Mouse (Mus musculus): ENCODE data around the gene Fkbp11.

Fkbp11 gene

DNA sequence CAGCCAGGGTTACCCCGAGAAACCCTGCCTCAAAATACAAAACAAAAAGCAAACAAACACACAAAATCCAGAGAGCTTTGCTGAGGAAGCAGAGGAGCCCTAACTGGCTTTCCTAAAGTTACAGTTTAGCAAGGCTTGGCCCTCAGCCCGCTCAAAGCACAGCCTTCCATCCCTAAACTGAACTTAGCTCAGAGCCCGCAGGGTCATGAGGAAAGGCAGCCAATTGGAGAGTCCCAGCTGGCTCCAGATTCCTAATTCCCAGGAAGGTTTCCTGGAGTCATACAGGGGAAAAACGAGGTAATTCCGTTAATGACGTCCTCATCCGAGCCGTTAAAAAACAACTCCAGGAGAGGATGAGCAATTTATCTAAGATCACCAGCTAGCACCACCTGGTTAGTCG is 32.3 kb downstream of the Fkbp11 start:
- no peak for DNase-seq (ENCODE audit: low read depth, low spot score)

DNA sequence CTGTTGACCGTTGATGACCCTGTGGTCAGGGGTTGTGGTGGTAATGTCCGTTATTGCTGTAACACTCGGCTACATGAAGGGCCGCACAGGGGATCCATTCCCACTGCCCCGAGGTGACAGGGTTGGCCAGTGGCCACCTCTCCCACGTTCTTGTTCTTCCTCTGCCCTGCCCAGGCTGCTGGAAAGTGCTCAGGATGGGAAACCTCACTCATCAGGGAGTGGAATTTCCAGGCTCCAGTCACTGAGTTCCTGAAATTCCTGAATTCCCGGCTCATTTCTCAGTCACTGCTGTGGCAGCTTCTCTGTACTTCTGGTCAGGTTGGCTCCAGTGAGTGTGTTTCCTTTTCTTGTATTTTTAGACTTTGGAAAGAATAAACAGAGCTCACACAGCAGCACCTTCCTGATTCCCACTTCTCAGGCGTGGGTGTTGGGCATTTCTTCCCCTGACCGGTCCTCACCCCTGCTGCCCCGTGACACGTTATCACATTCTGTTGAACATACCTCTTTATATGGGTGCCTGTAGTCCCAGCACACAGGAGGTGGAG is 35.8 kb downstream of the Fkbp11 start:
- no peak for DNase-seq (ENCODE audit: low read depth, low spot score)

- DNase-seq (ENCODE audit: low read depth, low spot score): peak; percentile 66
Measured at GRCm38 (mm10) chr15:98691486-98692147, 36.4 kb downstream of the Fkbp11 start.

- no peak for DNase-seq (ENCODE audit: low read depth, low spot score)
Measured at GRCm38 (mm10) chr15:98689682-98690081, 38.3 kb downstream of the Fkbp11 start.

GRCm38 (mm10) chr15:98685926-98686325 is 42.1 kb downstream of the Fkbp11 start:
- peak; percentile 77 for DNase-seq (ENCODE audit: low read depth, low spot score)

DNA sequence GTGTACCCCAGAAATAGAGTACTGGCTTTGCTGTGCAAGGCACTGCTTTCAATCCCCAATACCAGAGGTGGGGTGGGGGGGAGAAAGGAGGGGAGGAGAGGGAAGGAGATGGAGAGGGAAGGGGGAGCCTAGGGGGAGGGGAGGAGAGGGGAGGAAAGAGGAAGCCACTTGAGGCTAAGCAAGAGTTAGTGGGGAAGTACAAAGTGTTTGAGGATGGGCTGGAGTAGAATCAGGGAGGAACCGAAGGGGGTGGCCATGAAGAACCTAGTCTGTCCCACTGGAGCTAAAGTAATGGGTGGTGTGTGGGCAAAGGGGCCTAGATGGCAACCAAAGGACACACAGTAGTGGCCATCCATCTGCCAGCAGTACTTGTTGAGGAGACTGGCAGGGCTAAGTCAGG is 44.3 kb downstream of the Fkbp11 start:
- no peak for DNase-seq (ENCODE audit: low read depth, low spot score)

- no peak for DNase-seq (ENCODE audit: low read depth, low spot score)
Measured at GRCm38 (mm10) chr15:98683177-98683576, 44.8 kb downstream of the Fkbp11 start.

DNA sequence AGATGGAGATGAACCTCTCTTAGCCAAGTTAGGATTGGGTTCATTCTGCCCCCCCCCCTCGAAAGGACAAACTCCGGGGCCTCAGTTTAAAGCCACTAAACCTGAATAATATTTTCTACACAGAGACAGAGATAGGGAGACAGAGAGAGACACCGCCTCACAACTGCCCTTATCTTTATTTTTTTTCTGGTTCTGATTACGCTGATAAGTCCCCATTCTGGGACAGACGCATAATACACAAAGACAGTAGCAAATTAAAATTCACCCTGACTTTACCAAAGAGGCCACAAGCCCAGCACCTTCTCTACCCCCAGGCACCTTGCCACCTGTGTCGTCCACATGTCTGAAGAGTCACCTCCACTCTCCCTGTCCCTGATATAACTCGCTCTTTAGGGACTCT is 46.4 kb downstream of the Fkbp11 start:
- no peak for DNase-seq (ENCODE audit: low read depth, low spot score)

GRCm38 (mm10) chr15:98680660-98681059 is 47.3 kb downstream of the Fkbp11 start:
- no peak for DNase-seq (ENCODE audit: low read depth, low spot score)

GRCm38 (mm10) chr15:98677977-98678376 is 50.0 kb downstream of the Fkbp11 start:
- DNase-seq (ENCODE audit: low read depth, low spot score): no peak

- DNase-seq (ENCODE audit: low read depth, low spot score): peak; percentile 97
Measured at GRCm38 (mm10) chr15:98676940-98677728, 50.9 kb downstream of the Fkbp11 start, which contains the start of gene Rnd1. Gene Rnd1 (minus strand): TSS chr15:98677461.

- DNase-seq (ENCODE audit: low read depth, low spot score): no peak
Measured at GRCm38 (mm10) chr15:98676471-98676870, 51.5 kb downstream of the Fkbp11 start.

DNA sequence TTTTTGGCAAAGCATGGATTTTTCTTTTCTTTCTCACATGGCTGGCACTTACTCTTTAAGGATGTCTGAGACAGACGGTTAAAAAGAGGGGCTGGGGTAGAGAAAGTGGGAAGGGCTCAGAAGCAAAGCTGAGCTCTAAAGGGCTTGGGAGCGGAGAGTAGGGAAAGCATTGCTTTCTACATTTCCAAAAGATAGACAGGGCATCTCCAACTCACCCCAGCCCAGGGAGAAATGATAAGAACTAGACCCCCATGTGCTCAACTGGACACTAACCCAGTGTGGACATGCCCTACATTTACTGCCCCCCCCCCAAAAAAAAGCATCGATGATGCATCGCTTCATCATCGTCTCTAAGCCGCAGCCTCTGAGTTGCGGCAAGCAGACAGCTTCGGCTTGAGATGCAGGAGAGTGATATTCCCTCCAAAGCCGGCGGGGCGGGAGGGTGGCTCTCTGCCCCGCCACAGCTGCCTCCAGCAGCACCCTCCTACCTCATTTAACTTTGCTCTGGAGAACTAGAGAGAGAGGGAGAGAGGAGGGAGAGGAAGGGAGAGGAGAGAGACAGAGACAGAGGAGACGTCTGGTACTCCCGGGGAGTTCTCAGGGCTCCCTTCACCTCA is 52.3 kb downstream of the Fkbp11 start:
- DNase-seq (ENCODE audit: low read depth, low spot score): no peak

DNA sequence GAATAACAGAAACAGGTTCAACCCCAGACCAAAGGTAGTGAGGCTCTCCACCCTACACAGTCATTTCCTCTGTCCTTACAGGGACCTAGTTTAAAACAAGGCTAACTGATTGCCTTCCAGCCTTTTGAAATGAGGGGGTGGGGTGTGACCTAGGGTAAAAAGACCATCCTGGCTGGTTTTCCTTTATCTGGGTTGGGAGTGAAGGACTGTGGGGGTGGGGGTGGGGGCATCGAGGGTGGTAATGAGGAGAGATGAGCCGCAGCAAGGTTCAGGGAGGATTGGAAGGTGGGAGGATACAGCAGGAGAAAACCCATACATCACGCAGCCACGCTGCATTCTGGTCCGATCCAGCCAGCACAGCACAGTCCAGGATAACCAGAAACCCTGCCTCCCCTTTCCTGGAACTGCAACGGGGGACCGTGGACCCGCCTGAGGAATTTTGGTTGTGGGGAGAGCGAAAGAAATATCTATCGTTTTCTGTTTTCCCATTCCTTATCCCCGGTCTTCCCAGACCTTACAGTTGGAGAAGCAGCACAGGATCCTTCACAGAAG is 52.9 kb downstream of the Fkbp11 start:
- no peak for DNase-seq (ENCODE audit: low read depth, low spot score)
